Mouse (Mus musculus) stomach, embryonic 15.5 days (tissue): ENCODE data around the gene Srgn. TPM values are rescaled to one million over a fixed set of nuclear protein-coding genes. Genes with fewer than 3 reads are reported as not detected.
A peak's percentile ranks its signal among the peaks of the same experiment; 100 is the strongest.

Experiments
- ATAC-seq: fragments of 200-750 bp; cut with Nextera tagmentation; 2 replicates; pipeline ENCODE4 v1.8.0; 2017; ENCODE audit warnings: low read depth, moderate number of reproducible peaks, moderate TSS enrichment; ENCODE audit not compliant: insufficient read depth, low FRiP score
- H3K27ac ChIP-seq: fragments of 300-500 bp; sonication (generic); 2 replicates; pipeline ENCODE4 v1.5.1; 2015; ENCODE audit warnings: mild to moderate bottlenecking, inconsistent platforms
- H3K27me3 ChIP-seq: fragments of 300-500 bp; sonication (generic); replicated peaks from 2 replicates; pipeline ENCODE4 v1.6.1; 2015; ENCODE audit warnings: inconsistent platforms
- H3K36me3 ChIP-seq: fragments of 300-500 bp; sonication (generic); 2 replicates; pipeline ENCODE4 v1.6.1; 2015; ENCODE audit warnings: inconsistent platforms
- H3K4me1 ChIP-seq: fragments of 300-500 bp; sonication (generic); 2 replicates; pipeline ENCODE4 v1.6.1; 2015; ENCODE audit warnings: inconsistent platforms
- H3K4me2 ChIP-seq: fragments of 300-500 bp; sonication (generic); 2 replicates; pipeline ENCODE4 v1.6.1; 2015; ENCODE audit warnings: mild to moderate bottlenecking, inconsistent platforms
- H3K4me3 ChIP-seq: fragments of 300-500 bp; sonication (generic); replicated peaks from 2 replicates; pipeline ENCODE4 v1.5.1; 2015; ENCODE audit warnings: inconsistent platforms
- H3K9ac ChIP-seq: fragments of 300-500 bp; sonication (generic); 2 replicates; pipeline ENCODE4 v1.6.1; 2015; ENCODE audit warnings: inconsistent platforms
- H3K9me3 ChIP-seq: fragments of 300-500 bp; sonication (generic); 2 replicates; pipeline ENCODE4 v1.6.1; 2016; ENCODE audit warnings: inconsistent platforms
- WGBS: fragments of 180-500 bp; shearing (Covaris S2); methylation state at CpG from one replicate; pipeline ENCODE4 v1.1.7; 2015; 5-methylcytosine and 5-hydroxymethylcytosine counted together
- polyA plus RNA-seq: library from polyadenylated mRNA; unstranded; fragments of >200 nt; fragmentation: Nextera tagmentation; extraction: Ambion mirVana; gene quantifications from 2 replicates; pipeline ENCODE4 v1.2.1, GENCODE M21; 2015

Srgn gene
- polyA plus RNA-seq, 1 experiment from 2014 or later, result 25.2 TPM

DNA sequence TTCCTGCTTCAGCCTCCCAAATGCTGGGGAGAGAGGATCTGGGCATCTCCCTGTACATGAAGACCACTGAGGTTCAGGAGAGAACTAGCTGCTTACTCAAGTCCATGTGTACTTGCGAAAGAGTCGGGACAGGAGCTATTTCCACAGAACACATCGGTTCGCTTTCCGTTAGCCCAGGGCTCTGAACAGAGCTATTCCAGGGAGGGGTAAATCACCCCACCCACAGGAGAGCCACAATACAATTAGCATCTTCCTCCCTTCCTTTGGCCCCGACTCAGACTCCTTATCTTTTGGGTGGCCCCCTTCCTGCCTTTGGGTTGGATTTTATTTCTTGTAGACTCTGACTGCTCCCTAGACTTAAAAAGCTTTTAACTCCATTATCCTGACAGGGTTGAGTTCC, 9.7 kb downstream of the Srgn start:
- Histone ChIP-seq H3K4me1 (no peaks in the 10 kb centered on the region), H3K36me3 (no peaks in the 10 kb centered on the region), H3K9me3 (no peaks in the 10 kb centered on the region), H3K27me3 (no peaks in the 10 kb centered on the region), H3K27ac (no peak overlapping the region), H3K4me2 (no peak overlapping the region), H3K4me3 (no peak overlapping the region), H3K9ac (no peak overlapping the region)
- WGBS, result 78% methylated on average over 6 of the region's 6 CpGs
- ATAC-seq, result no peak

DNA sequence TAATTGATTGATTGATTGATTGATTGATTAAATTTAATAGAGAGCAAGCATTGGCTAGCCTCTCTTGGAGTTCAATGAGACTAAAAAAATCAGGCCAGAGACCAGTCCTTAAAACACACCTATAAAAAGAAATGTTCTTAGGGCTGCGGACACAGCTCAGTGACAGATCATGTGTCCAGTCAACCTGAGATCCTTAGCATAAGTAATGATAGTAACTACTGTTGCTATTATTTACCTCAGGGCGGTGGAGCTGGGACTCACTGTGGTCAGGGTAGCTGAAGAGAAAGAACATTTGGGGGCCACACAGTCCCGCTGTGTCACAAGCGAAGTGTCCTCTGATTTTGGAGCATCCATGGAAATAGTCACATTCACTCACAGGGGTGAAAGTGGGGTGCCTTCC, 14.4 kb downstream of the Srgn start:
- H3K4me2 ChIP-seq, result no peak overlapping the region
- H3K9ac ChIP-seq, result no peak overlapping the region
- H3K36me3 ChIP-seq, result no peaks in the 10 kb centered on the region
- no peaks in the 10 kb centered on the region for H3K9me3 ChIP-seq
- H3K27me3 ChIP-seq, result no peaks in the 10 kb centered on the region; the same call in 1 of the 2 replicates
- H3K27ac ChIP-seq, result no peak overlapping the region
- no peak overlapping the region for H3K4me3 ChIP-seq
- H3K4me1 ChIP-seq, result peaks cover 5% of the 10 kb centered on the region; the same call in 1 of the 2 replicates
- ATAC-seq, result no peak
- 91% methylated on average over 4 of the region's 4 CpGs for WGBS

DNA sequence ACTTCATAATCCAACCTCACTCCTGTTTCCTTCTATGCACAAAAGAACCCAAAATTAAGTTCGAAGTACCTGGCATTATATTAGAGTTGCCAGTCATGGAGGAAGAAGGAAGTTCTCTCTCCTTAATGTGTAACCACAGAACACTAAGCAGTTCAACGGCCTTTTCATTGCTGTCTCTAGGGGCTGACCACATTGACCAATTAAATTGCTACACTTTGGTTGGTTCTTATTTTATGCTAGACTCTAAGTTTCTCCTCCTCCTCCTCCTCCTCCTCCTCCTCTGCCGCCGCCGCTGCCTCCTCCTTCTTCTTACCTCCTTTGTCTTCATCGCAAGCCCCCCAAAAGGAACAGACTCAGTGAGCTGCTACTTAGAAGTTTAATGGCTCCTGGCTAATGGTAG, 15.7 kb downstream of the Srgn start:
- Histone ChIP-seq H3K4me1 (peaks cover 5% of the 10 kb centered on the region; the same call in 1 of the 2 replicates), H3K4me3 (no peak overlapping the region), H3K36me3 (no peaks in the 10 kb centered on the region), H3K9ac (no peak overlapping the region), H3K4me2 (no peak overlapping the region), H3K27ac (no peak overlapping the region), H3K27me3 (no peaks in the 10 kb centered on the region; the same call in 1 of the 2 replicates), H3K9me3 (no peaks in the 10 kb centered on the region)
- no peak for ATAC-seq
- 78% methylated on average over 6 of the region's 6 CpGs for WGBS

DNA sequence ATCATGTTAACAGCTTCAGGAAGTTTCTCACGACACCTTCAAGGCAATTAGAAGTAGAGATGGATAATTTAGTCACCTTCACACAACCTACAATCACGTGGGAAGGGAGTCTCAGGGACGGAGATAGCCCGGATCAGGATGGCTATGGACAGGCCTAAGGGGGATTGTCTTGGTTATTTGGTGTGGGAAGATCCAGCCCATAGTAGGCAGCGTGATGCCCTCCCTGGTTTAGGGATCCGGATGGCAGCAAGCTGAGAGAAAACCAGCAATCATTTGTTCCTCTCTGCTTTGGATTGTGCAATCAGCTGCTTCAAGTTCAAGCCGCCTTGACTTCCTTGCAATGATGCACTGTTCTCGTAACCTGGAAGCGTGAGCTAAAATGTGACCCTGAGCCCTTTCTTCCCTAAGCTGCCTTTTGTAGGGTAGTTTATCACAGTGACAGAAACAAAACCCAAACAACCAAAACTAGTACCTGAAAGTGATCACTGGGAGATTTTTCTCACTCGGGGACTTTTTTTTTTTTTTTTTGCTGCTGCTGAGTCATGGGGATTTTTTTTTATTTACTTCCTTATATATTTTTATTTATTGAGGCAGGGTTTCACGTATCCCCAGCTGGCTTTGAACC, 18.1 kb downstream of the Srgn start:
- Histone ChIP-seq H3K9ac (no peak overlapping the region), H3K9me3 (no peaks in the 10 kb centered on the region), H3K27me3 (no peaks in the 10 kb centered on the region; the same call in 1 of the 2 replicates), H3K4me3 (no peak overlapping the region), H3K4me2 (no peak overlapping the region), H3K4me1 (peaks cover 5% of the 10 kb centered on the region; the same call in 1 of the 2 replicates), H3K36me3 (no peaks in the 10 kb centered on the region), H3K27ac (0 out of 2 replicates have a peak overlapping the region, but pooled peaks have one; percentile 41)
- WGBS, result 56% methylated on average over 11 of the region's 11 CpGs
- no peak for ATAC-seq

DNA sequence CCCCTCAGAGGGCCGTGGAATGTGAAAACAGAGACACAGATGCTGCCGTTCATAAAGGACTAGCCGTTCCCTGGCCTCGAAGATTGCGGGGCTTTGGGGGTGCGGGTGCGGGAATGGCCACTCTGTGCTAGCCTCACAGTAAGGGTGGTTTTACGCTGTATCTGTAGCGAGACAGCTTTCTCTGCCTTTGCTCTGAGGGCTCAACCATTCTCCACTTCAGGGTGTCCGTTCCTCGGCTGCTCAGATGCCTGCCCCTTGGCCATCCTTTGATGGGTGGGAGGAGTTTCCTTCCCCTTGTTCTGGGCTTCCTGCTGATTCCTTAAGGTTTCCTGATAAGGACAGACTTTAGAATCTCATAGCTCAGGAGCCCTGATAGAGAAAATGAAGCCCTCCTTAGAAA, 18.8 kb downstream of the Srgn start:
- no peaks in the 10 kb centered on the region; the same call in 1 of the 2 replicates for H3K27me3 ChIP-seq
- H3K36me3 ChIP-seq, result no peaks in the 10 kb centered on the region
- peak overlapping the region; percentile 29 for H3K4me3 ChIP-seq
- H3K9ac ChIP-seq, result no peak overlapping the region
- H3K4me1 ChIP-seq, result peaks cover 5% of the 10 kb centered on the region; the same call in 1 of the 2 replicates
- WGBS, result 5% methylated on average over 11 of the region's 11 CpGs
- H3K27ac ChIP-seq, result peak overlapping the region; percentile 41
- H3K4me2 ChIP-seq, result peak overlapping the region; percentile 56
- no peaks in the 10 kb centered on the region for H3K9me3 ChIP-seq
- ATAC-seq, result no peak

DNA sequence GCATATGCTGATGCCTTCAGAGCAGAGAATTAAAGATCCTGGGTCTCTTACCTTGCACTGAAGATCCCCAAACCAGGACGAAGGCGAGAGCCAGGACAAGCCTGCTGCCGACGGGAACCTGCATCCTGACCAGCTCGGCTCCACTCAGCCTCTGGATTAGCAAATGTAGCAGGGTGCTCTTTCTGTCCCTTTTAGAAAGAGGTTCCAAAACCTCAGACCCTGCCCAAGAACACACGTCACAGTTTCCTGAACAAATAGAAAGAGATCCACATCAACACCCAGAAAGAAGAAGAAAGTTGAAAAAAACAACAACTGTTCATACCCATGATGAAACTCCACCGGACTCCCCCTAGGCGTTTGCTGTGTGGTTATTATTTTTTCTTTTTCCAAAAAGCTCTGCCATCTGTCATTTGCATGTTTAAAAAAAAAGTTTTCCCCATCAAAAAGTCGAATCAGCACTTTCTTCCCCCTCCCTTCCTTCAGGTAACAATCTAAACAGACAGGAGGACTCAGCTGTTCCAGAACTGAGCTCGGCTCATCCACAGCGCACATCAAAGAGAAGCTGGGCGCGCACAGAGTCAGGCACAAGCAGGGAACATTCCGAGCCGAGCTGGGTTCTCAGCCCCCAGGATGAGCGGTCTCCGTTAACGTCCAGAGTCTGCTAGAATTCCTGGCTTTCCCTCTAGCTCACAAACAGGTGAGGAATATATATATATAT, 19.5 kb downstream of the Srgn start:
- H3K9ac ChIP-seq, result no peak overlapping the region
- peak overlapping the region; percentile 56 for H3K4me2 ChIP-seq
- no peaks in the 10 kb centered on the region for H3K36me3 ChIP-seq
- peak overlapping the region; percentile 29 for H3K4me3 ChIP-seq
- peaks cover 5% of the 10 kb centered on the region; the same call in 1 of the 2 replicates for H3K4me1 ChIP-seq
- WGBS, result 11% methylated on average over 18 of the region's 18 CpGs
- no peak for ATAC-seq
- no peaks in the 10 kb centered on the region for H3K9me3 ChIP-seq
- H3K27me3 ChIP-seq, result no peaks in the 10 kb centered on the region; the same call in 1 of the 2 replicates
- H3K27ac ChIP-seq, result 0 out of 2 replicates have a peak overlapping the region, but pooled peaks have one; percentile 21

DNA sequence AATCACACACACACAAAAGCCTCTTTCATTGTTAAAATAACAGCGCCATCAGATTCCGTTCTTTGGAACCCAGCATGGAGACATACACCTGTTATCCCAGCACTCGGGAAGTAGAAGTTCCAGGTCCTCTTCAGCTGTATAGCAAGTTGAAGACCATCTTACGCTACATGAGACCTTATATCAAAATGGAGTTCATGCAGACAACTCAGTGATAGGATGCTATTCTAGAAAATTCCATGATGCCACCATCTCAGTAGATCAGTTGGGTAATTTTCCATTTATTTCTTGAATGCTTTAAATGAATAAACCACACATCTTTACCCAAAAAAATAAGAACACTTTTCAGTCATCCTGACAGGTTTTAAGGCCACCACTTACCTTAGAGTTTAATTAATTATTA, 20.2 kb downstream of the Srgn start:
- ATAC-seq, result no peak
- Histone ChIP-seq H3K9me3 (no peaks in the 10 kb centered on the region), H3K27ac (no peak overlapping the region), H3K27me3 (no peaks in the 10 kb centered on the region; the same call in 1 of the 2 replicates), H3K4me2 (no peak overlapping the region), H3K4me3 (no peak overlapping the region), H3K9ac (no peak overlapping the region), H3K4me1 (peaks cover 5% of the 10 kb centered on the region; the same call in 1 of the 2 replicates), H3K36me3 (no peaks in the 10 kb centered on the region)
- 87% methylated on average over 4 of the region's 4 CpGs for WGBS

DNA sequence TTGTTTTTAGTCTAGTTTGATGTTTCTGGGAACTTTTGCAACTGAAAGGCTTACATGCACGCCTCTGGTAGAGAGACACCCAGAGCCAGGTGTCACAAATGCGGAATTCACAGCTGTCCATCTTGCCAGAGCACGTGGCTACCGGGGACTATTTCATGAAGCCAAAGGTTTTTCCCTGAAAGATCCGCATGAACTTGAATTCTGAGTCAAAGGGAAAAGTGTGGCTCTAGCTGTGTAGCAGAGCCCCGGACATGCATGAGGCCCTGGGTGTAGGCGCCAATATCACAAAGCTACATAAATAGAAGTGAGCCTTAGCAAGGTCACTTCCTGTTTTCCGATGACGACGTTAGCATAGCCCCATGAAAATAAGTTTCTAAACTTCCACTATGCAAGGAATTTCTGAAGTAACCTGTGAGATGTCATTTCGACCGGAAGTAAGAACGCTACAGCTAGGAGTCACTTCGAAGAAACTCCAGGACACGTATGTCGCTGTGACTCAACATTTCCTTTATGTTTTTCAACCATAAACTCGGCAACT, 21.2 kb downstream of the Srgn start:
- Histone ChIP-seq H3K4me3 (no peak overlapping the region), H3K27ac (0 out of 2 replicates have a peak overlapping the region, but pooled peaks have one; percentile 11), H3K27me3 (no peaks in the 10 kb centered on the region; the same call in 1 of the 2 replicates), H3K4me1 (peaks cover 5% of the 10 kb centered on the region; the same call in 1 of the 2 replicates), H3K9me3 (no peaks in the 10 kb centered on the region), H3K9ac (no peak overlapping the region), H3K36me3 (no peaks in the 10 kb centered on the region), H3K4me2 (no peak overlapping the region)
- no peak for ATAC-seq
- WGBS, result 71% methylated on average over 17 of the region's 17 CpGs

DNA sequence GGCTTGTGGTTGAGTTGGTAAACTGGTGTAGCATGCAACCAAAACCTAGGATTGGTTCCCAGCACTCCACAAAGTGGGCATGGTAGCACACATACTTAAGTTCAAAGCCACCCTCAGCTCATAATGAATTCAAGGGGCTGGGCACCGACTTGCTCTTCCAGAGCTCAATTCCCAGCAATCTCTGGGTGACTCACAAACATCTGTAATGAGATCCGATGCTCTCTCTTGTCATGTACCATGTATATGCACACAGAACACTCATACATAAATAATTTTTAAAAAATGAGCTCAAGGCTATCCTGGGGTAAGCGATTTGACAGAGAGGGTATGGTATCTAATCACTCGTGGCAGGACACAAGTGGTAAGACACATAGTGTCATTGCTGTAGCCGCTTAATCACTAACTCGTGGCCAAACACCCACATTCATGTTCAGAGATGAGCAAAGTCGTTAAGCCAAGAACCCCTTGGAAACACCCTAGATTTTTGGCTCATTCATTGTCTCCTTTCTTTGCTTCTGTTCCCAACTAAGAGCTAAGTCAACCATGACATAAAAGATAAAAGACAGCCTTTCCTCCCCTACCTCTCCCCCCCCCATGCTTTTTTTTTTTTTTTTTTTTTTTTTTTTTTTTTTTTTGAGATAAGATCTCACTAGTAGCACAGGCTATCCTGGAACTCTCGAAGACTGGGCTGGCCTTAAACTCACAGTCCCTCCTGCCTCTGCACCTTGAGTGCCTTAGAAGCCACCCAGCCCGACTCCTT, 21.8 kb downstream of the Srgn start:
- 0 out of 2 replicates have a peak overlapping the region, but pooled peaks have one; percentile 11 for H3K27ac ChIP-seq
- no peaks in the 10 kb centered on the region; the same call in 1 of the 2 replicates for H3K27me3 ChIP-seq
- H3K4me1 ChIP-seq, result peaks cover 5% of the 10 kb centered on the region; the same call in 1 of the 2 replicates
- H3K36me3 ChIP-seq, result no peaks in the 10 kb centered on the region
- no peak for ATAC-seq
- H3K4me3 ChIP-seq, result no peak overlapping the region
- H3K9me3 ChIP-seq, result no peaks in the 10 kb centered on the region
- WGBS, result 78% methylated on average over 9 of the region's 9 CpGs
- no peak overlapping the region for H3K9ac ChIP-seq
- no peak overlapping the region for H3K4me2 ChIP-seq

DNA sequence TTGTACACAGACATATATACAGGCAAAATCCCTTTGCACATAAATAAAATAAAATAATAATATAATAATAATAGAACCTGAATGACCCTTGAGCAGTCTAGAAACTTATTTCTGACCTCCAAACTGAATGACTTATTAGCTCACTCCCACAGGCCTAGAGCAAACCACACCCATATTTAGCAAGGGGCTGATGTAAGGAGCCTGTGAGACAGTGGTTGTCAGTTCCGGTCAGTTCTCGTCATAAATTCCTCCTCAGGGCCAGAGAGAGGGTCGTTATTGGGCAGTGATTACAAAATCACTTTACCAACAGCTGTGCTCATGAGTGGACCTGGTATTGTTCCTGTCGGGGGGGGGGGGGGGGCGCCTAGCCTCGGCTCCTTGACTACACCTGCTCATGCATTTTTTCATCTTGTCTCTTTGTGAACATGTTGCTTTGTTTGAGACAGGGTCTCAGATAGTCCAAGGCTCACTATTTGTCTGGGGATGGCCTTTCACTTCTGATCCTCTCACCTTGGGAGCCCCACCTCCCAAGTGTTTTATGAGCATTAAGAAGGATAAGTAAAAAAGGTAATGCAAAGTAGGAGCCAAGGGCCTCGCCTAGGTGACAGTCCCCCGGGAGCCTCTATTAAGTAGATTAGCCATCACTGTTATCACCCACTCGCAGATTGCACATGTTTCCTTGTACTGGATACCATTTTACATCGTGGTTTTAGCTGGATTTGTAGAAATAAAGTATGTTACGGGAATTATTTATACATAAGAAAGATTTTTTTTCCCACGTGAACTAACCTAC, 23.2 kb downstream of the Srgn start:
- 62% methylated on average over 12 of the region's 12 CpGs for WGBS
- Histone ChIP-seq H3K4me3 (no peak overlapping the region), H3K9me3 (no peaks in the 10 kb centered on the region), H3K4me2 (no peak overlapping the region), H3K4me1 (peaks cover 5% of the 10 kb centered on the region; the same call in 1 of the 2 replicates), H3K36me3 (no peaks in the 10 kb centered on the region), H3K9ac (no peak overlapping the region), H3K27ac (no peak overlapping the region), H3K27me3 (no peaks in the 10 kb centered on the region; the same call in 1 of the 2 replicates)
- no peak for ATAC-seq

DNA sequence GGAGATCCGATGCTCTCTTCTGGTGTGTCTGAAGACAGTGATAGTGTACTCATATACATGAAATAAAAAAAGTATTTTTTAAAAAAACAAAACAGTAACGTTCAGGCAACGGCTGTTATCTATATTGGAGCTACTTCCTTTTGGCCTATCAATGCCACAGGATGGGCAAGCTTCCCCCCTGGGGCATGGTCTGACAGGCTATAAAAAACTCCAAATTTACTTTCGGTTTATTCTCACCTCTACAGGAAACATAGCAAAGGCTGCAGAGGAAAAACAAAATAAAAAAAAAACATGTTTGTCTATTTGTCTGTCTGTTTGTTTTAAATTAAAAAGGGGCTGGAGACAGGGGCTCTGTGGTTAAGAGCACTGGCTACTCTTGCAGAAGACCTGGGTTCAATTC, 23.9 kb downstream of the Srgn start:
- Histone ChIP-seq H3K9ac (no peak overlapping the region), H3K4me1 (peaks cover under 1% of the 10 kb centered on the region; the same call in 1 of the 2 replicates), H3K36me3 (no peaks in the 10 kb centered on the region), H3K9me3 (no peaks in the 10 kb centered on the region), H3K4me2 (no peak overlapping the region), H3K27me3 (no peaks in the 10 kb centered on the region; the same call in 1 of the 2 replicates), H3K4me3 (no peak overlapping the region), H3K27ac (no peak overlapping the region)
- no peak for ATAC-seq
- 65% methylated on average over 4 of the region's 4 CpGs for WGBS
